Mouse (Mus musculus) hindbrain, embryonic 11.5 days (tissue): ENCODE measurements at regions not wholly inside any gene's neighbourhood (a gene's known extent, or its start where the extent isn't known, plus 50 kb on each side); places are given as distances from the start of the nearest gene placed in this dataset.

Experiments
- ATAC-seq: fragments of 200-750 bp; cut with Nextera tagmentation; 2 replicates; pipeline ENCODE4 v1.8.0; 2017; ENCODE audit warnings: mild to moderate bottlenecking, moderate TSS enrichment, moderate library complexity; ENCODE audit not compliant: low FRiP score
- DNase-seq: peaks from one replicate; pipeline ENCODE4 v3.0.0-alpha.2; 2015; ENCODE audit warnings: low spot score
- H3K27ac ChIP-seq: fragments of 300-500 bp; sonication (generic); 2 replicates; pipeline ENCODE4 v1.5.1; 2014; ENCODE audit warnings: mild to moderate bottlenecking, low read depth, low read length
- H3K27me3 ChIP-seq: fragments of 300-500 bp; sonication (generic); 2 replicates; pipeline ENCODE4 v1.6.1; 2014; ENCODE audit warnings: mild to moderate bottlenecking, low read length, moderate library complexity, mixed read lengths; ENCODE audit not compliant: control insufficient read depth, insufficient read depth
- H3K36me3 ChIP-seq: fragments of 300-500 bp; sonication (generic); 2 replicates; pipeline ENCODE4 v1.6.1; 2014; ENCODE audit warnings: mild to moderate bottlenecking, low read length, moderate library complexity, mixed read lengths; ENCODE audit not compliant: control insufficient read depth, insufficient read depth
- H3K4me1 ChIP-seq: fragments of 300-500 bp; sonication (generic); replicated peaks from 2 replicates; pipeline ENCODE4 v1.6.1; 2014; ENCODE audit warnings: low read length, mixed read lengths; ENCODE audit not compliant: control insufficient read depth, insufficient read depth
- H3K4me2 ChIP-seq: fragments of 300-500 bp; sonication (generic); replicated peaks from 2 replicates; pipeline ENCODE4 v1.6.1; 2014; ENCODE audit warnings: mild to moderate bottlenecking, low read depth, low read length
- H3K4me3 ChIP-seq: fragments of 300-500 bp; sonication (generic); 2 replicates; pipeline ENCODE4 v1.5.1; 2014; ENCODE audit warnings: low read depth, low read length
- H3K9ac ChIP-seq: fragments of 300-500 bp; sonication (generic); 2 replicates; pipeline ENCODE4 v1.6.1; 2014; ENCODE audit warnings: low read depth, low read length
- H3K9me3 ChIP-seq: fragments of 300-500 bp; sonication (generic); 2 replicates; pipeline ENCODE4 v1.6.1; 2016; ENCODE audit warnings: low read length; ENCODE audit not compliant: control insufficient read depth
- WGBS: fragments of 180-500 bp; shearing (Covaris S2); extraction: QIAGEN DNeasy Blood & Tissue Kit; methylation state at CpG from one replicate; pipeline ENCODE4 v1.1.7; 2014; 5-methylcytosine and 5-hydroxymethylcytosine counted together

- Histone ChIP-seq H3K27ac (no peak overlapping the region), H3K36me3 (no peaks in the 10 kb centered on the region), H3K9me3 (no peaks in the 10 kb centered on the region), H3K4me2 (no peak overlapping the region), H3K27me3 (no peaks in the 10 kb centered on the region), H3K9ac (no peak overlapping the region), H3K4me3 (no peak overlapping the region), H3K4me1 (no peaks in the 10 kb centered on the region)
- DNase-seq, result no peak
- 73% methylated on average over 3 of the region's 3 CpGs for WGBS
- ATAC-seq, result no peak
Measured at GRCm38 (mm10) chr1:185662336-185662735, 207.7 kb downstream of the Slc30a10 start.

GRCm38 (mm10) chr1:185670029-185670741, 215.5 kb downstream of the Slc30a10 start:
- Histone ChIP-seq H3K4me2 (no peak overlapping the region), H3K4me1 (no peaks in the 10 kb centered on the region), H3K27ac (no peak overlapping the region), H3K9ac (no peak overlapping the region), H3K27me3 (no peaks in the 10 kb centered on the region), H3K36me3 (no peaks in the 10 kb centered on the region), H3K4me3 (no peak overlapping the region), H3K9me3 (no peaks in the 10 kb centered on the region)
- WGBS, result 78% methylated on average over 5 of the region's 5 CpGs
- ATAC-seq (no peak), DNase-seq (no peak)

GRCm38 (mm10) chr1:185672940-185673339, 218.3 kb downstream of the Slc30a10 start:
- WGBS, result 61% methylated on average over 3 of the region's 3 CpGs
- Histone ChIP-seq H3K4me2 (no peak overlapping the region), H3K36me3 (no peaks in the 10 kb centered on the region), H3K9ac (no peak overlapping the region), H3K9me3 (no peaks in the 10 kb centered on the region), H3K27ac (no peak overlapping the region), H3K4me3 (no peak overlapping the region), H3K27me3 (no peaks in the 10 kb centered on the region), H3K4me1 (no peaks in the 10 kb centered on the region)
- ATAC-seq (no peak), DNase-seq (peak; percentile 17)

- DNase-seq (no peak), ATAC-seq (no peak)
- H3K4me2 ChIP-seq, result no peak overlapping the region
- no peaks in the 10 kb centered on the region for H3K4me1 ChIP-seq
- 87% methylated on average over 11 of the region's 11 CpGs for WGBS
- no peak overlapping the region for H3K9ac ChIP-seq
- no peaks in the 10 kb centered on the region for H3K9me3 ChIP-seq
- no peaks in the 10 kb centered on the region for H3K27me3 ChIP-seq
- no peak overlapping the region for H3K27ac ChIP-seq
- H3K36me3 ChIP-seq, result no peaks in the 10 kb centered on the region
- H3K4me3 ChIP-seq, result no peak overlapping the region
Measured at GRCm38 (mm10) chr1:185675674-185676420, 221.2 kb downstream of the Slc30a10 start.

- H3K4me2 ChIP-seq, result no peak overlapping the region
- 34% methylated on average over 21 of the region's 21 CpGs for WGBS
- H3K27ac ChIP-seq, result peak overlapping the region; percentile 11; the same call in 1 of the 2 replicates
- DNase-seq (peak; percentile 90), ATAC-seq (peak; percentile 66)
- no peak overlapping the region for H3K4me3 ChIP-seq
- H3K27me3 ChIP-seq, result no peaks in the 10 kb centered on the region
- H3K4me1 ChIP-seq, result no peaks in the 10 kb centered on the region
- no peaks in the 10 kb centered on the region for H3K9me3 ChIP-seq
- no peaks in the 10 kb centered on the region for H3K36me3 ChIP-seq
- H3K9ac ChIP-seq, result no peak overlapping the region
Measured at GRCm38 (mm10) chr1:185681610-185682457, 227.2 kb downstream of the Slc30a10 start.

GRCm38 (mm10) chr1:185682458-185682750, 227.8 kb downstream of the Slc30a10 start:
- Histone ChIP-seq H3K36me3 (no peaks in the 10 kb centered on the region), H3K9me3 (no peaks in the 10 kb centered on the region), H3K4me2 (no peak overlapping the region), H3K27ac (peak overlapping the region; percentile 11; the same call in 1 of the 2 replicates), H3K9ac (no peak overlapping the region), H3K27me3 (no peaks in the 10 kb centered on the region), H3K4me1 (no peaks in the 10 kb centered on the region), H3K4me3 (no peak overlapping the region)
- ATAC-seq (no peak), DNase-seq (no peak)
- 68% methylated on average over 3 of the region's 3 CpGs for WGBS

GRCm38 (mm10) chr1:185684638-185685037, 230.0 kb downstream of the Slc30a10 start:
- Histone ChIP-seq H3K9ac (no peak overlapping the region), H3K4me2 (no peak overlapping the region), H3K36me3 (no peaks in the 10 kb centered on the region), H3K27me3 (no peaks in the 10 kb centered on the region), H3K27ac (no peak overlapping the region), H3K9me3 (no peaks in the 10 kb centered on the region), H3K4me3 (no peak overlapping the region), H3K4me1 (no peaks in the 10 kb centered on the region)
- WGBS, result 75% methylated on average over 9 of the region's 9 CpGs
- ATAC-seq (no peak), DNase-seq (peak; percentile 47)

GRCm38 (mm10) chr1:185688506-185688905, 233.9 kb downstream of the Slc30a10 start:
- no peaks in the 10 kb centered on the region for H3K36me3 ChIP-seq
- H3K4me3 ChIP-seq, result no peak overlapping the region
- ATAC-seq (no peak), DNase-seq (no peak)
- no peaks in the 10 kb centered on the region for H3K27me3 ChIP-seq
- H3K4me2 ChIP-seq, result no peak overlapping the region
- no peak overlapping the region for H3K9ac ChIP-seq
- no peaks in the 10 kb centered on the region for H3K4me1 ChIP-seq
- H3K9me3 ChIP-seq, result no peaks in the 10 kb centered on the region
- H3K27ac ChIP-seq, result no peak overlapping the region
- 92% methylated on average over 10 of the region's 10 CpGs for whole genome bisulfite sequencing
